Mouse (Mus musculus): Measurements from ENCODE around the gene Ucp2. TPM values are rescaled to one million over a fixed set of nuclear protein-coding genes. Genes with fewer than 3 reads are reported as not detected.

The Ucp2 gene
- total RNA-seq, 2 experiments from 2014 or later = 77.1 to 78.9 TPM

DNA sequence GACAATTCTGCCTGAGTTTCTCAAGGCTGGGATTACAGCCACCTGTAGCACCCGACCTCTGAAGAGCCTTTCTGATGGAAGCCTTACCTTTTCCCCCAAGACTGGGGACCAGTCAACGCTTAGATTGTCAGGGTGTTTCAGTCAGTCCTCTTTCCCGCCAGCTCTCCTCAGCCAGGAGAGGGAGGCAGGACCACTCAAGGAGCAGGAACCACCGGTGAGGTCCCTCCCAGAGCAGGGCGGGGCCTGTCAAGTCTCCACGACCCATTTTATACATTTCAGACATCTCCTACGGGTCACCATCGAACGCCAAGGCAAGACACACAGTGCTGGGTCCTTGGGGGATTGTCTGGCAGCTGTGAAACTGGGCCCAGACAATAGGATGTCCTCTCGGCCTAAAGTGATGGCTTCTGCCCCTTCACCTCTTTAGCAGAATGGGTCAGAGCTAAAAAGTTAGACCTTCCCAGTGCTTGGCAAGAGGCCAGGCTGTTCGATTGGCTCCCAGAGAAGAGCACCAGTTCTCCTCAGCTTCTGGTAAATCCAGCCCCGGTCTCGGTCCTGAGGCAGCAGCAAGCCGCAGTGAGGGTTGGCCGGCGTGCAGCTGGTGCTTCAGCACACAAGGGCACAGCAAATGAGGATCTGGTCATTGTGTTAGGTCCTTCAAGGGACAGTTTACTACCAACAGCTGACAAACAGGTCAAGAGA, 7.3 kb downstream of the Ucp2 start:
- no peak for DNase-seq (ENCODE audit: low spot score in 2 of 2)
- intact Hi-C loops (cut with DNase I) = no loop called here

GRCm38 (mm10) chr7:100501027-100501843, 8.1 kb downstream of the Ucp2 start:
- no peak for DNase-seq (ENCODE audit: low spot score in 2 of 2)
- intact Hi-C loops (cut with DNase I) = no loop called here

DNA sequence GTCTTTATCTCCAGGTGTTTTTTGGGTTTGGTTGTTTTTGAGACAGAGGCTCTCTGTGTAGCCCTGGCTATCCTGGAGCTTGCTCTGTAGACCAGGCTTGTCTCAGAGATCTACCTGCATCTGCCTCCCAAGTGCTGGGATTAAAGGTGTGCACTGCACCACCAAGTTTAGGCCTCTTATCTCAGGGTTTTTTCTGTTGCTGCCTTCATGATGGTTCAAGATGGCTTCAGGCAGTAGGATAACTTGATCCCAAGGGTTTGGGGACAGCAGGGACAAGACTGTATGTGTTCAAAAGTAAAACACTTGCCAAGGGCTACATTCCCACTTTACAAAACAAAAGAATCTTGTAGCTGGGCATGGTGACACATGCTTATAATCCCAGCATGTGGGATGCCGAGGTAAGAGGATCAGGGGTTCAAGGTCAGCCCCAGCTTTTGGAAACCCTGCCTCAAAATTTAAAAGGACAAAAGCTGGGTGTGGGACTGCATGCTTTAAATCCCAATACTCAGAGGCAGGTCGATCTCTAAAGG, 8.8 kb downstream of the Ucp2 start:
- no peak for DNase-seq (ENCODE audit: low spot score in 2 of 2)
- intact Hi-C loops (cut with DNase I) = no loop called here

- intact Hi-C loops (cut with DNase I) = no loop called here
- DNase-seq (ENCODE audit: low spot score in 2 of 2) = no peak
Measured at GRCm38 (mm10) chr7:100502374-100502922, 9.3 kb downstream of the Ucp2 start.

DNA sequence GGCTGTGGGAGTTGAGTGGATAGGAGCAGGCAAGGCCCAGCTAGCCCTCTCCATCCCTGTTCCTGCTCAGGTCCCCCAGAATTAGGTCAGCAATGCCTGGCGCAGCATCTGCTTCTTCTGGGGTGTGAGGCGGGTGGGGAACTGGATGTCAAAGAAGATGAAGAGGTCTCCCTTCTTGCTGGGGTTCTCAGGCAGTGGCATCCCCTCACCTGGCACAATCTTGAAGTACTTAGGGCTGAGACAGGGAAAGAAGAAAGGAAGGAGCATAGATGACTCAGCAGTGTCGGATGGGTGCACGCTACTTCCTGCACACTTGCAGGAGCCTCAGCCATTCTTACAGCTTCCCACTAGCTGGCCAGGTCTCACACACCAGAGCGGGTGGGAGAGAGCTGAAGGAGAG, 9.9 kb downstream of the Ucp2 start:
- DNase-seq (ENCODE audit: low spot score in 2 of 2) = no peak
- intact Hi-C loops (cut with DNase I) = no loop called here

DNA sequence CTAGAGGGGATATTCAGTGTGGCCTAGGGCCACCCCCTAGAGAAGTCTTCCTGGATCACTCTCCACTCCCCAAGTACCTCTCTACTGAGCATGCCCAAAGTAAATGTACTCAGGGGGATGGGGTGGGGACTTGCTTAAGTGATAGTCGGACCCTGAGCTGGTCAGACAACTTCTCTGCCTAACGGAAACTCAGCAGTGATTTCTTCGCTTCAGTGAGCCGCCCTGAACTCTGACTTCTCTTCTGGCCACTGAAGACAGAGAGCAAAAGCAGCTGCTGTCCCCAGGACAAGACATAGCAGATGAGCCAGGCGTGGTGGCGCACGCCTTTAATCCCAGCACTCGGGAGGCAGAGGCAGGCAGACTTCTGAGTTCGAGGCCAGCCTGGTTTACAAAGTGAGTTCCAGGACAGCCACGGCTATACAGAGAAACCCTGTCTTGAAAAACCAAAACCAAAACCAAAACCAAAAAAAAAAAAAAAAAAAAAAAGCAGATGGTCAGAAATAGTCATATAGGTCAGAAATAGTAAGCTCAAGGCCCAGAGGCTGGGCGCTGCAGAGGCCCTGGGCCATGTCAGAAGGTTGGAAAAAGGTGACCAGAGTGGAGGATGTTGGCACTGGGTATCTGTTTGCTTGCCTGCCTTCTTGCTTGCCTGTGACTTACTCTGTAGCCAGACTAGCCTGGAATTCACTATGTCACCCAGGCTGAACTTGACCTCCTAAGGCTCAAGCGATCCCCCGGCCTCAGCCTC, 11.8 kb downstream of the Ucp2 start:
- no peak for DNase-seq (ENCODE audit: low spot score in 2 of 2)
- intact Hi-C loops (cut with DNase I) = no loop called here

- intact Hi-C loops (cut with DNase I) = no loop called here
- no peak for DNase-seq (ENCODE audit: low spot score in 2 of 2)
Measured at GRCm38 (mm10) chr7:100506494-100506893, 13.4 kb downstream of the Ucp2 start.

DNA sequence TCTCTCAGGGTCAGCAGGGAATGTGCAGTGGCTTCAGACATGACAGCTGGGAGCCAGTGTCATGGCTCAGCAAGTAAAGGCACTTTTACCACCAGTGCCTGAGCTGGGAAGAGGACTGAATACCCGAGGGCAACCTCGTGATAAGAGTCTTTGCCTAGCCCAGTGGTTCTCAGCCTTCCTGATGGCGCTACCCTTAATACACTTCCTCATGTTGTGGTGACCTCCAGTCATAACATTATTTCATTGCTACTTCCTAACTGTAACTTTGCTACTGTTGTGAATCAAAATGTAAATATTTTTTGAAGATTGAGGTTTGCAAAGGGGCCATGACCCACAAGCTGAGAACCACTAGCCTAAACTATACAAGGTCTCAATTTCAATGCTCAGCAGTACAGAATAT, 15.5 kb downstream of the Ucp2 start:
- intact Hi-C loops (cut with DNase I) = no loop called here
- no peak for DNase-seq (ENCODE audit: low spot score in 2 of 2)

GRCm38 (mm10) chr7:100511602-100512001, 18.5 kb downstream of the Ucp2 start:
- intact Hi-C loops (cut with DNase I) = loop anchor here (5.0 kb wide), 1 partner anchor 84 kb away; no protein-coding TSS in a partner anchor
- DNase-seq (ENCODE audit: low spot score in 2 of 2) = no peak

GRCm38 (mm10) chr7:100514573-100514972, 21.4 kb downstream of the Ucp2 start, which contains the start of gene Dnajb13:
Dnajb13 (minus strand) TSS chr7:100514960.
- intact Hi-C loops (cut with DNase I) = loop anchor here (5.0 kb wide), 1 partner anchor 87 kb away; no protein-coding TSS in a partner anchor
- peak in 1 of 2 experiments; percentile 26 for DNase-seq (ENCODE audit: low spot score in 2 of 2)

GRCm38 (mm10) chr7:100520204-100520603, 27.1 kb downstream of the Ucp2 start:
- intact Hi-C loops (cut with DNase I) = loop anchor here (1.0 to 10.0 kb wide), 4 partner anchors 117 to 347 kb away; no protein-coding TSS in a partner anchor
- no peak for DNase-seq (ENCODE audit: low spot score in 2 of 2)

- intact Hi-C loops (cut with DNase I) = loop anchor here (1.0 to 10.0 kb wide), 4 partner anchors 117 to 347 kb away; no protein-coding TSS in a partner anchor
- DNase-seq (ENCODE audit: low spot score in 2 of 2) = peak; percentile 65 to 82
Measured at GRCm38 (mm10) chr7:100520663-100521285, 27.6 kb downstream of the Ucp2 start.

DNA sequence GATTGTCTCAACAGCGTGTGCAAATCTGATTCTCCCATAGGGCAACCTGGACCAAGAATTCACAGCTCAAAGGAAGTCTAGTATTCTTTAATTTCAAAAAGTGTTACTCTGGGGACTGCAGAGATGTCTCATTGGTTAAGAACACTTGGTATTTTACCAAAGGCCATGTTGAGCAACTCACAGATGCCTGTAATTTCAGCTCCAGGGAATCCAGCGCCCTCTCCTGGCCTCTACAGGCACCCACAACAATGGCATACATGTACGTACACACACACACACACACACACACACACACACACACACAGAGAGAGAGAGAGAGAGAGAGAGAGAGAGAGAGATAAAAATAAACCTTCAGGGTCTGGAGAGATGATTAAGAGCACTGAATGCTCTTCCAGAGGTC, 29.1 kb downstream of the Ucp2 start:
- intact Hi-C loops (cut with DNase I) = loop anchor here (5.0 to 10.0 kb wide), 2 partner anchors 293 to 345 kb away; no protein-coding TSS in a partner anchor

GRCm38 (mm10) chr7:100524669-100525068, 31.5 kb downstream of the Ucp2 start:
- DNase-seq (ENCODE audit: low spot score in 2 of 2) = no peak
- intact Hi-C loops (cut with DNase I) = loop anchor here (5.0 to 10.0 kb wide), 2 partner anchors 290 to 343 kb away; no protein-coding TSS in a partner anchor

More for the DNA sequence above, 29.1 kb downstream of the Ucp2 start:
- no peak for DNase-seq (ENCODE audit: low spot score in 2 of 2)

GRCm38 (mm10) chr7:100530766-100531165, 37.6 kb downstream of the Ucp2 start:
- no peak for DNase-seq (ENCODE audit: low spot score in 2 of 2)
- intact Hi-C loops (cut with DNase I) = no loop called here

GRCm38 (mm10) chr7:100533503-100533902, 40.4 kb downstream of the Ucp2 start:
- intact Hi-C loops (cut with DNase I) = no loop called here

DNA sequence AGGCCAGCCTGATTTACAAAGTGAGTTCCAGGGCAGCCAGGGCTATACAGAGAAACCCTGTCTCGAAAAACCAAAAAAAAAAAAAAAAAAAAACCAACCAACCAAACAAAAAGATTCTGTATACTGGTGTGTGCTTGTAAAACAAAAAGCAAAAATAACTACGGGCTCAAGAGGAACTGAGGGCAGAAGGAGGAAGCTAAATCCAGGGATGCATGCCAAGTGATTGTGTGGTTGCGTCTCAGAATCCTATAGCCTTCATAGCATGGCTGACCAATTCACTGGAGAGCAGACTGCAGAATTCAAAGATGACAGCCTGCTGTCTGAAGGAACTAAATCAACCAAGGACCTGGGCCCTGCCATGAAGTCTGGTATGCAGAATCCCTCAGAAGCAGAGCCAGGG, 41.1 kb downstream of the Ucp2 start:
- intact Hi-C loops (cut with DNase I) = no loop called here
- no peak for DNase-seq (ENCODE audit: low spot score in 2 of 2)

More at GRCm38 (mm10) chr7:100533503-100533902, 40.4 kb downstream of the Ucp2 start:
- no peak for DNase-seq (ENCODE audit: low spot score in 2 of 2)

DNA sequence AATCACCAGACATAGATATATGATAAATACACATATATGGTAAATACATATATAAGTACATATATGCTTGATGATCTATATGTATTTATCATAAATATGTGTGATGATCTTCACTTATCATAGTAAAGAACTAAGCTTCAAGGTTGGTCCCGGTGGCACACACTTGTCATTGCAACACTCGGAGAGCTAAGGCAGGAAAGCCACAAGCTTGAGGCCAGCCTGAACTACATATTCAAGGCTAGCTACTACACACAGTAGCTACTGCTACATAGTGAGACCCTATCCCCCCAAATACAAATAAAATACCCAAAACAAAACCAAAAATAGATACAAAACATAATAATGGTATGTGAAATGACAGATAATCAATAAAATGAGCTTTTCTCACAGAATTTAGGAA, 42.7 kb downstream of the Ucp2 start:
- intact Hi-C loops (cut with DNase I) = loop anchor here (5.0 kb wide), 1 partner anchor 46 kb away; no protein-coding TSS in a partner anchor
- DNase-seq (ENCODE audit: low spot score in 2 of 2) = no peak

Measured in left cerebral cortex, postnatal 25 days (tissue).